In the genomic region with DNA sequence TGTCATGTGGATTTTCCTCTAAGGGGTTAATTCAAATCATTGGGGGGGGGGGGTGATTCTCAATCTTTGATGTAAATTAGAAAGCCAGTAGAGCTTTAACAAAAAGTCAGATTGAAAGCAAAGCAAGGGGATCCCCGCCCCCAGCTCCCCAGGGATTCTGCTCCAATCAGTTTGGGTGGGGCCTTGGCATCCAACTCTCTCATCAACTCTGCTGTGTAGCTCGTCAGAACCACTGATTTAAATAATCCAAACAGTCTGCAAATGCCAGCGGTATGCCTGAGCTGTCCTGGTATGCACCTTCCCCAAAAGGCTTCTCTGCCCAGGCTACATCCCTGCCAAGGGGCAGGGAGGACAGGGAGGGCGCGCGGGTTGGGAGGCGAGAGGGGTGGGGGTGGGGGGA, we compare ENCODE assay signal across 9 mouse cellular contexts. TPM values are rescaled to one million over a fixed set of nuclear protein-coding genes. Genes with fewer than 3 reads are reported as not detected.
DNase-seq lines count a peak whose midpoint lies in the region.
"Had no signal": no experiment of that assay in that cellular context is flagged by ENCODE, and none has a peak within 500 bp of the region (broad histone marks: within the 10 kb centered on the region; RNA-seq: fewer than 3 reads in every experiment).

No protein-coding gene starts in this region.

- H3K27ac ChIP-seq in heart, embryonic 10.5 days: 0 out of 2 replicates have a peak overlapping the region, but pooled peaks have one; percentile 22

- H3K4me1 ChIP-seq in heart, embryonic 10.5 days: peaks cover 11% of the 10 kb centered on the region

- 27% methylated on average over 7 of the region's 7 CpGs for WGBS in heart, embryonic 10.5 days

- no peaks in the 10 kb centered on the region for H3K36me3 ChIP-seq in heart, embryonic 10.5 days

- no peaks in the 10 kb centered on the region for H3K9me3 ChIP-seq in heart, embryonic 10.5 days

- DNase-seq in adrenal gland, postnatal 10 days: peak; percentile 27
- DNase-seq in adrenal gland, adult 8-10 months: no peak
- DNase-seq in ZHBTc4 (ENCODE audit: low read depth, low spot score): peak; percentile 61
- no peak for DNase-seq in heart, embryonic 10.5 days (ENCODE audit: low spot score)
- DNase-seq in kidney, postnatal 4 days: peak; percentile 26 to 47
- no peak for DNase-seq in thymus, postnatal 0 days (ENCODE audit: low spot score)
- DNase-seq in frontal cortex, postnatal 14 days (ENCODE audit: low spot score in 2 of 2): no peak
- DNase-seq in left cerebral cortex, postnatal 25 days (ENCODE audit: low spot score in 2 of 2): no peak

- intact Hi-C loops in left cerebral cortex, postnatal 25 days (cut with DNase I): loop anchor here (5.0 kb wide), 1 partner anchor 356 kb away; a partner anchor contains a TSS

- H3K27me3 ChIP-seq in heart, embryonic 10.5 days (ENCODE audit: insufficient read depth, poor library complexity, severe bottlenecking): no peaks in the 10 kb centered on the region
- H3K27me3 ChIP-seq: megakaryocyte, embryonic 14.5 days had no signal

- peak overlapping the region; percentile 12; the same call in 1 of the 2 replicates for H3K4me3 ChIP-seq in heart, embryonic 10.5 days

RNA-seq across cellular contexts. Expression of a gene that starts 33.6 kb away (rescaled TPM):
- total RNA-seq in adrenal gland, postnatal 10 days (2021): 10 to 100 TPM; 53.9 to 61.9 TPM
- total RNA-seq in adrenal gland, adult 8-10 months (2022): 10 to 100 TPM; 63.1 to 68.4 (median 67.8) TPM
- 117 and 133 TPM in 2 replicates for polyA plus RNA-seq in heart, embryonic 10.5 days (2016; fragmentation: Nextera tagmentation; extraction: Ambion mirVana)
- polyA plus RNA-seq in thymus, postnatal 0 days (2015; fragmentation: Nextera tagmentation; extraction: Ambion mirVana): 159 and 167 TPM in 2 replicates
- 10 to 100 TPM; 83.1 to 91.6 TPM for total RNA-seq in left cerebral cortex, postnatal 25 days (2021)

Comparison
In these comparisons a context has a peak if more than half of its experiments do, and no peak if none do; other contexts are left out.
1. DNase-seq: peak in adrenal gland, postnatal 10 days (single experiment), ZHBTc4 (single experiment) and kidney, postnatal 4 days (2 of 2); none in adrenal gland, adult 8-10 months (single experiment), heart, embryonic 10.5 days (single experiment), thymus, postnatal 0 days (single experiment), frontal cortex, postnatal 14 days (0 of 2) and left cerebral cortex, postnatal 25 days (0 of 2).